10 mouse cellular contexts compared by ENCODE assay signal in the genomic region with DNA sequence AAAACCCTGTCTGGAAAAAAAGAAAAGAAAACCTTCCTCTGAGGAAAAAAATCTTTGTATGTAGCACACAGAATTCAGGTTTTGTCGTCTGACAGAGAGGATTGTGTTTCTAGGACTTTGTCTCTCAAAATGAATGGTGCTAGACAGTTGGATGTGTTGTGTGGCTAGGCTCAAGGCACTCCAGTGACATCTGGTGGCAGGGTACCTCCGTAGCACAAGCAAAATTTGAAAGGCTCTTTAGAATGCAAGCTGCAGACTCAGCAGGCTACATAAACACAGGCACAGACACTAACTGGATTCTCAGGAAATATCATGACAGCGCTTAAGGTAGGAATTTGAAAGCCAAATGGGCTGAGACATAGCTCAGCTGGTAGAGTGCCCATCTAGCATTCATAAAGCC. TPM values are rescaled to one million over a fixed set of nuclear protein-coding genes. Genes with fewer than 3 reads are reported as not detected.
DNase-seq lines count a peak whose midpoint lies in the region; ATAC-seq and TF ChIP-seq lines count a peak whose summit lies in the region.
"Had no signal": no experiment of that assay in that cellular context is flagged by ENCODE, and none has a peak within 500 bp of the region (broad histone marks: within the 10 kb centered on the region; RNA-seq: fewer than 3 reads in every experiment).

No protein-coding gene starts in this region.

- peak; percentile 79 for TF ChIP-seq CTCF in kidney, postnatal 0 days (IDR thresholded peaks at IDR 0.05; ENCODE audit: low read depth)

- no peak overlapping the region for H3K4me2 ChIP-seq in limb, embryonic 11.5 days (ENCODE audit: low read depth, severe bottlenecking)
- H3K4me2 ChIP-seq in kidney, postnatal 0 days (ENCODE audit: low read length): no peak overlapping the region

- H3K27me3 ChIP-seq in limb, embryonic 11.5 days (ENCODE audit: control insufficient read depth, insufficient read depth, low read length): no peaks in the 10 kb centered on the region
- H3K27me3 ChIP-seq in limb, embryonic 10.5 days (ENCODE audit: low read depth, poor library complexity, severe bottlenecking): no peaks in the 10 kb centered on the region
- H3K27me3 ChIP-seq in kidney, postnatal 0 days (ENCODE audit: insufficient read depth, low read length): no peaks in the 10 kb centered on the region

- WGBS in limb, embryonic 11.5 days: 8% methylated on average over 3 of the region's 3 CpGs
- 11% methylated on average over 3 of the region's 3 CpGs for WGBS in limb, embryonic 10.5 days
- 9% methylated on average over 3 of the region's 3 CpGs for WGBS in kidney, postnatal 0 days

- peak; percentile 15 to 21 for DNase-seq in cerebellum, adult 18-20 months
- no peak for DNase-seq in cerebellum, postnatal 4 days (ENCODE audit: low spot score in 2 of 2)
- peak; percentile 48 for DNase-seq in limb, embryonic 11.5 days (ENCODE audit: low spot score)
- no peak for DNase-seq in limb, embryonic 10.5 days (ENCODE audit: low spot score)
- DNase-seq in adrenal gland, postnatal 14 days: peak; percentile 41
- DNase-seq in kidney, postnatal 0 days (ENCODE audit: low spot score): peak; percentile 42
- DNase-seq in right cerebral cortex, adult 2 months (ENCODE audit: low spot score in 2 of 2): peak; percentile 64 to 77

- H3K9me3 ChIP-seq in limb, embryonic 11.5 days (ENCODE audit: control insufficient read depth, low read length): no peaks in the 10 kb centered on the region
- H3K9me3 ChIP-seq in limb, embryonic 10.5 days (replicated peaks): no peaks in the 10 kb centered on the region
- H3K9me3 ChIP-seq in kidney, postnatal 0 days (replicated peaks; ENCODE audit: low read length): no peaks in the 10 kb centered on the region

- no peaks in the 10 kb centered on the region for H3K36me3 ChIP-seq in limb, embryonic 11.5 days (ENCODE audit: control insufficient read depth, insufficient read depth, low read length)
- H3K36me3 ChIP-seq in limb, embryonic 10.5 days: no peaks in the 10 kb centered on the region
- no peaks in the 10 kb centered on the region for H3K36me3 ChIP-seq in kidney, postnatal 0 days (ENCODE audit: insufficient read depth, low read length)
- H3K36me3 ChIP-seq: G1E had no signal

- H3K27ac ChIP-seq in limb, embryonic 11.5 days (replicated peaks; ENCODE audit: low read depth, low read length): no peak overlapping the region
- no peak overlapping the region for H3K27ac ChIP-seq in limb, embryonic 10.5 days
- no peak overlapping the region for H3K27ac ChIP-seq in kidney, postnatal 0 days

- H3K9ac ChIP-seq in limb, embryonic 11.5 days (ENCODE audit: low read length): no peak overlapping the region
- no peak overlapping the region for H3K9ac ChIP-seq in kidney, postnatal 0 days (ENCODE audit: low read depth, low read length)

- H3K4me1 ChIP-seq in limb, embryonic 11.5 days (ENCODE audit: control insufficient read depth, insufficient read depth, low read length): no peaks in the 10 kb centered on the region
- 0 out of 2 replicates have a peak, but pooled peaks cover 2% of the 10 kb centered on the region for H3K4me1 ChIP-seq in limb, embryonic 10.5 days
- no peaks in the 10 kb centered on the region for H3K4me1 ChIP-seq in kidney, postnatal 0 days (replicated peaks; ENCODE audit: insufficient read depth, low read length)

- H3K4me3 ChIP-seq in limb, embryonic 11.5 days (ENCODE audit: low read depth, low read length): no peak overlapping the region
- H3K4me3 ChIP-seq in limb, embryonic 10.5 days: no peak overlapping the region
- no peak overlapping the region for H3K4me3 ChIP-seq in kidney, postnatal 0 days (replicated peaks; ENCODE audit: low read depth, low read length)

- ATAC-seq in limb, embryonic 11.5 days (ENCODE audit: insufficient number of reproducible peaks, low FRiP score, low TSS enrichment, low read depth): no peak
- no peak for ATAC-seq in kidney, postnatal 0 days (replicated peaks; ENCODE audit: low FRiP score, low read depth)
- ATAC-seq in activated CD4-positive, CD25-positive, alpha-beta regulatory T cell, adult 4 months: no peak

RNA-seq across cellular contexts. Expression of gene Lao1, which starts 27.2 kb away (rescaled TPM):
- polyA plus RNA-seq in limb, embryonic 11.5 days (2014; fragmentation: Nextera tagmentation; extraction: Ambion mirVana): not detected in 2 replicates
- not detected in 2 replicates for polyA plus RNA-seq in limb, embryonic 10.5 days (2016; fragmentation: Nextera tagmentation; extraction: Ambion mirVana)
- total RNA-seq in adrenal gland, postnatal 14 days (2021): 0.33 and 0.60 TPM in 2 replicates
- not detected in 2 replicates for polyA plus RNA-seq in kidney, postnatal 0 days (2015; fragmentation: Nextera tagmentation; extraction: Ambion mirVana)
- not detected for polyA plus RNA-seq in activated CD4-positive, CD25-positive, alpha-beta regulatory T cell, adult 4 months (2017; shearing (Covaris generic))
- total RNA-seq: G1E had no signal
- polyA plus RNA-seq: G1E had no signal

RNA-seq across cellular contexts. Expression of gene Olfr1328, which starts 50.1 kb away (rescaled TPM):
- not detected in 2 replicates for polyA plus RNA-seq in limb, embryonic 11.5 days (2014; fragmentation: Nextera tagmentation; extraction: Ambion mirVana)
- polyA plus RNA-seq in limb, embryonic 10.5 days (2016; fragmentation: Nextera tagmentation; extraction: Ambion mirVana): not detected in 2 replicates
- not detected in 2 replicates for total RNA-seq in adrenal gland, postnatal 14 days (2021)
- polyA plus RNA-seq in kidney, postnatal 0 days (2015; fragmentation: Nextera tagmentation; extraction: Ambion mirVana): not detected in 2 replicates
- polyA plus RNA-seq in activated CD4-positive, CD25-positive, alpha-beta regulatory T cell, adult 4 months (2017; shearing (Covaris generic)): not detected
- total RNA-seq: heart, postnatal 36 days had no signal
- polyA plus RNA-seq: G1E had no signal

Comparison
In these comparisons a context has a peak if more than half of its experiments do, and no peak if none do; other contexts are left out.
1. DNase-seq: peak in cerebellum, adult 18-20 months (2 of 2), limb, embryonic 11.5 days (single experiment), adrenal gland, postnatal 14 days (single experiment), kidney, postnatal 0 days (single experiment) and right cerebral cortex, adult 2 months (2 of 2); none in cerebellum, postnatal 4 days (0 of 2) and limb, embryonic 10.5 days (single experiment).